Mouse (Mus musculus): Measurements from ENCODE around the gene Saysd1.

DNA sequence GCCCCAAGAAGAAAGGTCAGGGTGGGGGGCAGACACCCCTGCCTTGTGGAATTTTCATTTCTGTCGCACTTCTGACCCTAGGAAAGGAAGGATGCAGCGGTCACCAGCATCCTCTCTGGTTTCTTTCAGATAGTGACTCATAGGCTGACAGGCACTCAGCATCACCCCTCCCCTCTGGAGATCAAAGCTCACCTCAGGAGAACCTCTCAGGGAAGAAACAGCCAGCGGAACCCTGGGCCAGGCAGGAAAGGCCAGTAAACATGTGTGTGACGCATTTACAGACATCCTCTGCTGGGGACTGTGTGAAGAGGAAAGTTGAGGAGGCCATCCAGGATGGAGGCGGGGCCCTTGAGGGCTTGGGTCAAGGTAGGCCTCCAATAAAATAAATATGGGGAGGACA, 40.3 kb downstream of the Saysd1 start:
- no peak for TF ChIP-seq ELF1 (IDR thresholded peaks at IDR 0.05; ENCODE audit: low read depth, low read length)
- TF ChIP-seq ZMIZ1 (IDR thresholded peaks at IDR 0.05; ENCODE audit: low read depth, low read length) = no peak

All from CH12.LX (cell line).